Mouse (Mus musculus) G1E (cell line): ENCODE data around the gene Aacs.

Experiments used
- GATA1 ChIP-seq: IDR thresholded peaks from 2 replicates; pipeline ENCODE4 v1.6.1; 2012; ENCODE audit warnings: borderline replicate concordance, low read length, inconsistent platforms, mixed read lengths
- POLR2AphosphoS5 ChIP-seq: IDR thresholded peaks from 2 replicates; pipeline ENCODE4 v1.6.1; 2012; ENCODE audit warnings: low read depth, low read length, inconsistent platforms; ENCODE audit not compliant: insufficient replicate concordance

DNA sequence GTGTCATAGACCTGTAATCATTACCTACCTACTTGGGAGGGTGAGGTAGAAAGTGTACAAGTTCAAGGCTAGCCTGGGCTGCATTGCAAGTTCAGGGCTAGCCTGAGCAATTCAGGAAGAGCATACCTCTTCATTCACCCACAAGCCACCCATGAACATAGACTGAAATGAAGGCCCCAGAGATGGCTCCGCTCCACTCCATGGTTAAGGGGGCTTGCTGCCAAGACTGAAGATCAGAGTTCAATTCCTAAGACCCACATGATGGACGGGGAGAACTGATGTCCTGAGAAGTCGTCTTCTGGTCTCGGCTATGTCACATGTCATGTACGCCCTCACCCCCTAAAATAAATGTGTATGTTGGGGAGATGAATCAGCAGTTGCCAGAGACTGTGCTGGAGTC, 9.1 kb upstream of the Aacs start:
- TF ChIP-seq GATA1 (no peak), POLR2AphosphoS5 (no peak)
